Mouse (Mus musculus) MEL (cell line): ENCODE measurements around the gene Haus3.

Experiments used
- CTCF ChIP-seq, 3 experiments: IDR thresholded peaks in 2 of 3; conservative IDR thresholded peaks in 1 of 3; 2 replicates each; pipeline ENCODE4 v1.5.1; 2011 to 2012; ENCODE audit warnings: low read length in 3 of 3, low read depth in 2 of 3, mild to moderate bottlenecking in 2 of 3, improper control_type of control experiment in 1 of 3, inconsistent platforms in 1 of 3, mixed read lengths in 1 of 3, moderate library complexity in 1 of 3; ENCODE audit not compliant: control insufficient read depth in 1 of 3, insufficient read depth in 1 of 3, poor library complexity in 1 of 3, severe bottlenecking in 1 of 3
- GATA1 ChIP-seq: IDR thresholded peaks from 2 replicates; pipeline ENCODE4 v1.6.1; 2011; ENCODE audit warnings: low read depth, low read length, improper control_type of control experiment
- HCFC1 ChIP-seq: IDR thresholded peaks from 2 replicates; pipeline ENCODE4 v1.6.1; 2012; ENCODE audit warnings: low read depth, mild to moderate bottlenecking, inconsistent platforms, low read length, improper control_type of control experiment, moderate library complexity
- MYC ChIP-seq: IDR thresholded peaks from 2 replicates; pipeline ENCODE4 v1.6.1; 2011; ENCODE audit warnings: low read depth, mild to moderate bottlenecking, low read length, improper control_type of control experiment, moderate library complexity
- RAD21 ChIP-seq: IDR thresholded peaks from 2 replicates; pipeline ENCODE4 v1.6.1; 2011; ENCODE audit warnings: mild to moderate bottlenecking, low read depth, low read length, improper control_type of control experiment
- ZKSCAN1 ChIP-seq: IDR thresholded peaks from 2 replicates; pipeline ENCODE4 v1.6.1; 2012; ENCODE audit warnings: low read depth, mild to moderate bottlenecking, inconsistent platforms, low read length, improper control_type of control experiment, moderate library complexity

DNA sequence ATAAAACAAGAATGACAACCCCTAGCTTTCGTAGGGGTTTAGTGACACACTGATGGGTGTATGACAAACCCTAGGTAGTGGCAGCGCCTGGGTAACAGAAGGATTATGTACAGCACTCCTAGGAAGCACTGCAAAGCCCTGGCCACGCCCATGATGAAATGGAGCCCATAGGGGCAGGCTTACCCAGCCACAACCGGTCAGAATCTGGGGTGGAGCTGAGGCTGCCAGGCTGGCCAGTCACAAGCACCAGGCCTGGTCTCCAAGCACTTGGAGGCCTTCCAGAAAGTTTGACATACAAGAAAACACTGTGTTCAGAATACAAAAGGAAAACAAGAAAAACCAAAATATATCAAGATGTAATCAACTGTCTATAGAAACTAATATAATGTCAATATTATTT lies 21.7 kb upstream of the Haus3 start:
- no peak for TF ChIP-seq CTCF (IDR thresholded peaks at IDR 0.05 in 2 of 3, conservative IDR thresholded peaks at IDR 0.05 in 1 of 3; ENCODE audit: control insufficient read depth in 1 of 3, insufficient read depth in 1 of 3, low read depth in 2 of 3, low read length in 3 of 3, poor library complexity in 1 of 3, severe bottlenecking in 1 of 3)
- no peak for TF ChIP-seq GATA1
- no peak for TF ChIP-seq MYC
- TF ChIP-seq RAD21: no peak
- TF ChIP-seq HCFC1: no peak
- no peak for TF ChIP-seq ZKSCAN1
